13 mouse cellular contexts compared by ENCODE assay signal in the genomic region with DNA sequence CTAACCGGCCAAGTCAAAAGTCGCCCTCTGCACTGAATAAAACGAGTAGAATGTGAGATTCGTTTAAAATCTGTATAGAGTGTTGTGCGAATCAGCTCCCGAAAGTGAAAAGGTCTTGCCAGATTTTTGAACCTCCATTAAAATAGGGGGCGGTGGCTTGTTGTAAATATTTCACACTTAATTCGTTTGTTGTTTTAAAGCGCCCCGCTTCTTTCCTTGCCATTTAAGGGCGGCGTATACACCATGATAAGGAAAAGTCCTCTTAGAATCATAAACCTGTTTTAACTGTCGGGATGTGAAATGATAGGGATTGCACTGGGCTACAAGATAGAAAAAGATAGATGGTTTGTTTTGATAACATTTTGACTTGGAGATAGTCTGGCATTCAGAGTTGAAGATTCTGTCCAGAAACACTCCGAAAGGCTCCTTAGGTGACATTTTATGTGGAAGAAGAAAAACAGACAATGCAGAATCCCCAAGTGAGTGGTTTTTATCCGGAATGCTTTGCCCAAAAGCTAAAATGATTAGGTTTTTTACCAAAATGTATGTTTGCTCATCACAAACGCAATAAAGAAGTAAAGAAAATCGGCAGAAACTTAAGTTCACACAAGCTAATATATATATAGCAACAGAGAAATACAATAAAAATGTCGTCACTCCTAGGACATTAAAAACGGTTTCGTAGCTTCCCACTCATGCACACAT. TPM values are rescaled to one million over a fixed set of nuclear protein-coding genes. Genes with fewer than 3 reads are reported as not detected.
A peak's percentile ranks its signal among the peaks of the same experiment; 100 is the strongest.
DNase-seq lines count a peak whose midpoint lies in the region; ATAC-seq and TF ChIP-seq lines count a peak whose summit lies in the region.
"Had no signal": no experiment of that assay in that cellular context is flagged by ENCODE, and none has a peak within 500 bp of the region (broad histone marks: within the 10 kb centered on the region; RNA-seq: fewer than 3 reads in every experiment).

No protein-coding gene starts in this region.

- no peaks in the 10 kb centered on the region for H3K9me3 ChIP-seq in heart, embryonic 15.5 days (replicated peaks)
- no peaks in the 10 kb centered on the region for H3K9me3 ChIP-seq in lung, embryonic 14.5 days (ENCODE audit: low read depth, low read length)
- no peaks in the 10 kb centered on the region for H3K9me3 ChIP-seq in embryonic facial prominence, embryonic 14.5 days (ENCODE audit: control insufficient read depth, low read length)
- H3K9me3 ChIP-seq: lung, embryonic 15.5 days had no signal

- no peak for TF ChIP-seq CTCF in lung, embryonic 14.5 days (IDR thresholded peaks at IDR 0.05; ENCODE audit: low read depth)
- TF ChIP-seq CTCF in lung, adult 2 months (IDR thresholded peaks at IDR 0.05; ENCODE audit: insufficient read depth, low read length), result no peak

- intact Hi-C loops in heart, postnatal 25 days (cut with DNase I), result no loop called here

- no peaks in the 10 kb centered on the region for H3K36me3 ChIP-seq in heart, embryonic 15.5 days
- no peaks in the 10 kb centered on the region for H3K36me3 ChIP-seq in lung, embryonic 14.5 days (ENCODE audit: insufficient read depth)
- no peaks in the 10 kb centered on the region for H3K36me3 ChIP-seq in embryonic facial prominence, embryonic 14.5 days (ENCODE audit: control insufficient read depth, insufficient read depth, low read length)
- H3K36me3 ChIP-seq: lung, embryonic 15.5 days had no signal

- H3K4me2 ChIP-seq in heart, embryonic 15.5 days, result peak overlapping the region; percentile 76; the same call in 1 of the 2 replicates
- H3K4me2 ChIP-seq in lung, embryonic 14.5 days, result no peak overlapping the region
- peak overlapping the region; percentile 53 for H3K4me2 ChIP-seq in embryonic facial prominence, embryonic 14.5 days (ENCODE audit: low read depth, low read length)

- no peak overlapping the region for H3K27ac ChIP-seq in heart, embryonic 15.5 days
- H3K27ac ChIP-seq in lung, embryonic 14.5 days (ENCODE audit: low read depth), result no peak overlapping the region
- H3K27ac ChIP-seq in embryonic facial prominence, embryonic 14.5 days (replicated peaks; ENCODE audit: low read depth, low read length), result peak overlapping the region; percentile 90
- H3K27ac ChIP-seq: gastrocnemius, adult 2 months; lung, embryonic 15.5 days had no signal

- ATAC-seq in heart, embryonic 15.5 days (replicated peaks; ENCODE audit: insufficient number of reproducible peaks, insufficient read depth, low FRiP score, low read depth), result no peak
- ATAC-seq in lung, embryonic 14.5 days (ENCODE audit: insufficient read depth), result no peak
- ATAC-seq in embryonic facial prominence, embryonic 14.5 days (ENCODE audit: low read depth), result no peak
- ATAC-seq in megakaryocyte-erythroid progenitor cell, adult 5-6 weeks (replicated peaks; ENCODE audit: low FRiP score, low TSS enrichment, poor library complexity, severe bottlenecking), result 0 out of 2 replicates have a peak, but pooled peaks have one; percentile 1

- H3K4me3 ChIP-seq in heart, embryonic 15.5 days, result peak overlapping the region; percentile 48
- peak overlapping the region; percentile 37; the same call in 1 of the 2 replicates for H3K4me3 ChIP-seq in lung, embryonic 14.5 days (ENCODE audit: low read depth, low read length)
- no peak overlapping the region for H3K4me3 ChIP-seq in lung, adult 2 months (replicated peaks; ENCODE audit: extremely low read depth, low read depth, low read length)
- peak overlapping the region; percentile 53 for H3K4me3 ChIP-seq in embryonic facial prominence, embryonic 14.5 days (ENCODE audit: low read depth, low read length)

- TF ChIP-seq POLR2A in lung, adult 2 months (IDR thresholded peaks at IDR 0.05; ENCODE audit: borderline replicate concordance, extremely low read depth, low read depth, low read length), result no peak

- H3K27me3 ChIP-seq in heart, embryonic 15.5 days, result peaks cover 70% of the 10 kb centered on the region
- H3K27me3 ChIP-seq in lung, embryonic 14.5 days (ENCODE audit: insufficient read depth, low read length), result peaks cover 72% of the 10 kb centered on the region
- peaks cover 40% of the 10 kb centered on the region for H3K27me3 ChIP-seq in embryonic facial prominence, embryonic 14.5 days (replicated peaks; ENCODE audit: control insufficient read depth, insufficient read depth, low read length)

- no peak overlapping the region for H3K9ac ChIP-seq in heart, embryonic 15.5 days
- H3K9ac ChIP-seq in lung, embryonic 14.5 days, result no peak overlapping the region
- H3K9ac ChIP-seq in embryonic facial prominence, embryonic 14.5 days (ENCODE audit: low read depth, low read length), result peak overlapping the region; percentile 80
- H3K9ac ChIP-seq: lung, embryonic 15.5 days had no signal

- H3K4me1 ChIP-seq in heart, embryonic 15.5 days (replicated peaks), result peaks cover 20% of the 10 kb centered on the region
- H3K4me1 ChIP-seq in lung, embryonic 14.5 days (ENCODE audit: insufficient read depth), result no peaks in the 10 kb centered on the region
- peaks cover 6% of the 10 kb centered on the region; the same call in 1 of the 2 replicates for H3K4me1 ChIP-seq in lung, adult 2 months (ENCODE audit: control insufficient read depth, insufficient read depth, low read length)
- no peaks in the 10 kb centered on the region for H3K4me1 ChIP-seq in embryonic facial prominence, embryonic 14.5 days (ENCODE audit: control insufficient read depth, insufficient read depth, low read length)

- 2% methylated on average over 20 of the region's 20 CpGs for WGBS in heart, embryonic 15.5 days
- 2% methylated on average over 20 of the region's 20 CpGs for WGBS in lung, embryonic 14.5 days
- 6% methylated on average over 20 of the region's 20 CpGs for WGBS in lung, adult 2 months
- 1% methylated on average over 20 of the region's 20 CpGs for WGBS in embryonic facial prominence, embryonic 14.5 days

- DNase-seq in heart, postnatal 25 days (ENCODE audit: low spot score), result no peak
- DNase-seq in lung, embryonic 14.5 days, result peak; percentile 60
- no peak for DNase-seq in lung, adult 2 months
- DNase-seq in embryonic facial prominence, embryonic 14.5 days (ENCODE audit: low spot score), result no peak
- no peak for DNase-seq in urinary bladder, postnatal 4 days (ENCODE audit: low spot score in 2 of 2)
- DNase-seq in layer of hippocampus, adult 9-10 months (ENCODE audit: low spot score), result no peak
- DNase-seq: cerebellum, adult 9-10 months; gastrocnemius, adult 2 months; layer of hippocampus, adult 9-11 months had no signal

RNA-seq across cellular contexts. Expression of gene Alx1, which starts 2.6 kb away (rescaled TPM):
- 0.34 and 0.67 TPM in 2 replicates for polyA plus RNA-seq in heart, embryonic 15.5 days (2015; fragmentation: Nextera tagmentation; extraction: Ambion mirVana)
- not detected for total RNA-seq in heart, postnatal 25 days (2021)
- polyA plus RNA-seq in lung, embryonic 14.5 days (2014; fragmentation: Nextera tagmentation; extraction: Ambion mirVana), result 0.08 and 0.20 TPM in 2 replicates
- polyA plus RNA-seq in lung, adult 2 months (2012; rRNA removed), result 0.11 TPM in 1 of 2 replicates, not detected in the other
- 49.7 and 58.8 TPM in 2 replicates for polyA plus RNA-seq in embryonic facial prominence, embryonic 14.5 days (2014; fragmentation: Nextera tagmentation; extraction: Ambion mirVana)
- total RNA-seq in megakaryocyte-erythroid progenitor cell, adult 5-6 weeks (2014; fragmentation: Nextera tagmentation), result not detected in 2 replicates
- not detected in 2 replicates for total RNA-seq in megakaryocyte-erythroid progenitor cell, adult 5-6 weeks (2017)
- total RNA-seq: gastrocnemius, adult 2 months had no signal
- polyA plus RNA-seq: stomach, embryonic 14.5 days had no signal

Comparison
In these comparisons a context has a peak if more than half of its experiments do, and no peak if none do; other contexts are left out.
1. RNA of gene Alx1, which starts 2.6 kb away (polyA plus RNA-seq): 49.7 to 58.8 TPM in embryonic facial prominence, embryonic 14.5 days; 0.34 to 0.67 TPM in heart, embryonic 15.5 days, 0.08 to 0.20 TPM in lung, embryonic 14.5 days and 0.11 TPM in lung, adult 2 months; every median in the first group is over 10 times any median in the second.